In the genomic region with DNA sequence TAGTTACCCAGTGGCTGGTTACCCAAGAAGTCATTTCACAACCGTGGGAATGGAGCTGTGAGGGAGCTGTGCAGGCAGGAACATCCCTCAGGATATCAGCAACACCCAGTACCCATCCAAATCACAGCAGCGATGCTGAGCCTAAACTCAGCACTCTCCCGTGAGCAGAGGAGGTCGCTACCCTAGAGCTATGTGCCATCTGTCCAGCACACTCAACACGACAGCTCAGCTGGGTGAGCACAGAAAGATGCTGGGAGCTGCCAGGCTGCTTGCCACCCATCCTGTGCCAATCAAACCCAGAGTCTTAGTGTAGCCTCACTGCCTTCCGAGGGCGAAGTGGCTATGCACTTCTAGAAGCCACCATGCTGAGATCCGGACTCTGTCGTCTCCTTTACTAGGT, we compare ENCODE assay signal across 15 mouse cellular contexts. TPM values are rescaled to one million over a fixed set of nuclear protein-coding genes. Genes with fewer than 3 reads are reported as not detected.
DNase-seq lines count a peak whose midpoint lies in the region; ATAC-seq and TF ChIP-seq lines count a peak whose summit lies in the region.
"Had no signal": no experiment of that assay in that cellular context is flagged by ENCODE, and none has a peak within 500 bp of the region (broad histone marks: within the 10 kb centered on the region; RNA-seq: fewer than 3 reads in every experiment).

No protein-coding gene starts in this region.

- no peak for TF ChIP-seq POLR2A in brain, embryonic 14.5 days (IDR thresholded peaks at IDR 0.05; ENCODE audit: borderline replicate concordance, extremely low read depth, insufficient read depth, insufficient read length, poor library complexity, severe bottlenecking)

- H3K27ac ChIP-seq in forebrain, embryonic 15.5 days (replicated peaks): peak overlapping the region; percentile 52
- no peak overlapping the region for H3K27ac ChIP-seq in forebrain, embryonic 11.5 days (ENCODE audit: low read depth, low read length)
- peak overlapping the region; percentile 29; the same call in 1 of the 2 replicates for H3K27ac ChIP-seq in limb, embryonic 15.5 days
- no peak overlapping the region for H3K27ac ChIP-seq in limb, embryonic 10.5 days

- no peak overlapping the region for H3K9ac ChIP-seq in forebrain, embryonic 15.5 days (replicated peaks)
- no peak overlapping the region for H3K9ac ChIP-seq in forebrain, embryonic 11.5 days (ENCODE audit: low read length)
- H3K9ac ChIP-seq in limb, embryonic 15.5 days: no peak overlapping the region

- H3K27me3 ChIP-seq in forebrain, embryonic 15.5 days: no peaks in the 10 kb centered on the region
- H3K27me3 ChIP-seq in forebrain, embryonic 11.5 days (ENCODE audit: control insufficient read depth, insufficient read depth, low read length): no peaks in the 10 kb centered on the region
- no peaks in the 10 kb centered on the region for H3K27me3 ChIP-seq in limb, embryonic 15.5 days
- H3K27me3 ChIP-seq in limb, embryonic 10.5 days (ENCODE audit: low read depth, poor library complexity, severe bottlenecking): no peaks in the 10 kb centered on the region

- 64% methylated on average over 9 of the region's 9 CpGs for WGBS in forebrain, embryonic 15.5 days
- 94% methylated on average over 9 of the region's 9 CpGs for WGBS in forebrain, embryonic 11.5 days
- 84% methylated on average over 9 of the region's 9 CpGs for WGBS in limb, embryonic 15.5 days
- WGBS in limb, embryonic 10.5 days: 89% methylated on average over 9 of the region's 9 CpGs

- TF ChIP-seq CTCF in brain, embryonic 14.5 days (IDR thresholded peaks at IDR 0.05; ENCODE audit: borderline replicate concordance, extremely low read depth, insufficient read depth, insufficient read length): no peak

- no peaks in the 10 kb centered on the region for H3K36me3 ChIP-seq in forebrain, embryonic 15.5 days
- H3K36me3 ChIP-seq in forebrain, embryonic 11.5 days (ENCODE audit: control insufficient read depth, insufficient read depth, low read length): no peaks in the 10 kb centered on the region
- H3K36me3 ChIP-seq in limb, embryonic 15.5 days: peaks cover 13% of the 10 kb centered on the region; the same call in 1 of the 2 replicates
- peaks cover 6% of the 10 kb centered on the region; the same call in 1 of the 2 replicates for H3K36me3 ChIP-seq in limb, embryonic 10.5 days

- DNase-seq in cerebellum, adult 18-20 months: peak; percentile 30 to 43
- DNase-seq in cerebellum, adult 9-11 months: no peak
- DNase-seq in forebrain, embryonic 11.5 days (ENCODE audit: low spot score): no peak
- DNase-seq in limb, embryonic 10.5 days (ENCODE audit: low spot score): no peak
- peak; percentile 62 for DNase-seq in brain, embryonic 14.5 days (ENCODE audit: low read depth)
- DNase-seq in lung, adult 18-20 months: no peak
- DNase-seq: gastrocnemius, postnatal 36 days; heart, postnatal 14 days; kidney, postnatal 14 days; layer of hippocampus, adult 9-11 months; lung, adult 2 months had no signal

- ATAC-seq in forebrain, embryonic 15.5 days (replicated peaks): peak; percentile 52; the same call in 1 of the 2 replicates
- no peak for ATAC-seq in forebrain, embryonic 11.5 days (replicated peaks; ENCODE audit: low FRiP score)
- ATAC-seq in limb, embryonic 15.5 days (ENCODE audit: insufficient number of reproducible peaks, low FRiP score, low TSS enrichment, low read depth): no peak

- H3K4me2 ChIP-seq in forebrain, embryonic 15.5 days (replicated peaks): no peak overlapping the region
- H3K4me2 ChIP-seq in forebrain, embryonic 11.5 days (ENCODE audit: low read depth, low read length, severe bottlenecking): no peak overlapping the region
- H3K4me2 ChIP-seq in limb, embryonic 15.5 days: no peak overlapping the region
- H3K4me2 ChIP-seq: heart, embryonic 11.5 days; midbrain, embryonic 11.5 days had no signal

- no peaks in the 10 kb centered on the region for H3K9me3 ChIP-seq in forebrain, embryonic 15.5 days
- no peaks in the 10 kb centered on the region for H3K9me3 ChIP-seq in forebrain, embryonic 11.5 days (ENCODE audit: control insufficient read depth, low read length)
- no peaks in the 10 kb centered on the region for H3K9me3 ChIP-seq in limb, embryonic 15.5 days
- no peaks in the 10 kb centered on the region for H3K9me3 ChIP-seq in limb, embryonic 10.5 days (replicated peaks)

- H3K4me1 ChIP-seq in forebrain, embryonic 15.5 days: peaks cover 38% of the 10 kb centered on the region
- H3K4me1 ChIP-seq in forebrain, embryonic 11.5 days (replicated peaks; ENCODE audit: control insufficient read depth, insufficient read depth, low read length): no peaks in the 10 kb centered on the region
- H3K4me1 ChIP-seq in limb, embryonic 15.5 days: peaks cover 14% of the 10 kb centered on the region
- H3K4me1 ChIP-seq in limb, embryonic 10.5 days: peaks cover 36% of the 10 kb centered on the region

- no peak overlapping the region for H3K4me3 ChIP-seq in forebrain, embryonic 15.5 days
- H3K4me3 ChIP-seq in forebrain, embryonic 11.5 days (ENCODE audit: low read depth, low read length): no peak overlapping the region
- H3K4me3 ChIP-seq in limb, embryonic 15.5 days: no peak overlapping the region
- H3K4me3 ChIP-seq in limb, embryonic 10.5 days: no peak overlapping the region

RNA-seq across cellular contexts. Expression of gene Agpat3, which starts 32.3 kb away (rescaled TPM):
- polyA plus RNA-seq in forebrain, embryonic 15.5 days (2015; fragmentation: Nextera tagmentation; extraction: Ambion mirVana): 69.9 and 72.2 TPM in 2 replicates
- 52.3 and 57.9 TPM in 2 replicates for polyA plus RNA-seq in forebrain, embryonic 11.5 days (2014; fragmentation: Nextera tagmentation; extraction: Ambion mirVana)
- polyA plus RNA-seq in limb, embryonic 15.5 days (2015; fragmentation: Nextera tagmentation; extraction: Ambion mirVana): 111 and 127 TPM in 2 replicates
- 38.7 and 38.8 TPM in 2 replicates for polyA plus RNA-seq in limb, embryonic 10.5 days (2016; fragmentation: Nextera tagmentation; extraction: Ambion mirVana)
- polyA plus RNA-seq in brain, embryonic 14.5 days (2012; rRNA removed): 95.2 and 97.6 TPM in 2 replicates

Comparison
In these comparisons a context has a peak if more than half of its experiments do, and no peak if none do; other contexts are left out.
1. DNase-seq: peak in cerebellum, adult 18-20 months (2 of 2) and brain, embryonic 14.5 days (single experiment); none in cerebellum, adult 9-11 months (single experiment), forebrain, embryonic 11.5 days (single experiment), limb, embryonic 10.5 days (single experiment) and lung, adult 18-20 months (0 of 2).
2. H3K27ac ChIP-seq: peak in forebrain, embryonic 15.5 days (single experiment) and limb, embryonic 15.5 days (single experiment); none in forebrain, embryonic 11.5 days (single experiment) and limb, embryonic 10.5 days (single experiment).